7 mouse cellular contexts compared by ENCODE assay signal in genomic region chr10:122054535-122054934, GRCm38 (mm10). TPM values are rescaled to one million over a fixed set of nuclear protein-coding genes. Genes with fewer than 3 reads are reported as not detected.
DNase-seq lines count a peak whose midpoint lies in the region; ATAC-seq and TF ChIP-seq lines count a peak whose summit lies in the region.

No protein-coding gene starts in this region.

- 9% methylated on average over 8 of the region's 8 CpGs for WGBS in heart, embryonic 11.5 days (ENCODE audit: insufficient replicate concordance)
- 11% methylated on average over 8 of the region's 8 CpGs for WGBS in kidney, postnatal 0 days

- H3K27me3 ChIP-seq in heart, embryonic 11.5 days (ENCODE audit: control insufficient read depth, insufficient read depth, low read length) = no peaks in the 10 kb centered on the region
- no peaks in the 10 kb centered on the region for H3K27me3 ChIP-seq in kidney, postnatal 0 days (ENCODE audit: insufficient read depth, low read length)

- no peak overlapping the region for H3K4me2 ChIP-seq in heart, embryonic 11.5 days
- H3K4me2 ChIP-seq in kidney, postnatal 0 days (ENCODE audit: low read length) = no peak overlapping the region

- peak; percentile 87 for TF ChIP-seq CTCF in kidney, postnatal 0 days (IDR thresholded peaks at IDR 0.05; ENCODE audit: low read depth)

- no peak overlapping the region for H3K27ac ChIP-seq in heart, embryonic 11.5 days (ENCODE audit: low read depth, low read length)
- H3K27ac ChIP-seq in kidney, postnatal 0 days = no peak overlapping the region

- ATAC-seq in heart, embryonic 11.5 days (replicated peaks; ENCODE audit: insufficient number of reproducible peaks, low FRiP score, low TSS enrichment) = peak; percentile 46; the same call in 1 of the 2 replicates
- ATAC-seq in kidney, postnatal 0 days (replicated peaks; ENCODE audit: low FRiP score, low read depth) = peak; percentile 59; the same call in 1 of the 2 replicates

- H3K4me1 ChIP-seq in heart, embryonic 11.5 days (ENCODE audit: control insufficient read depth, insufficient read depth, low read length) = no peaks in the 10 kb centered on the region
- no peaks in the 10 kb centered on the region for H3K4me1 ChIP-seq in kidney, postnatal 0 days (replicated peaks; ENCODE audit: insufficient read depth, low read length)

- no peaks in the 10 kb centered on the region for H3K9me3 ChIP-seq in heart, embryonic 11.5 days (replicated peaks; ENCODE audit: control insufficient read depth, low read length)
- H3K9me3 ChIP-seq in kidney, postnatal 0 days (replicated peaks; ENCODE audit: low read length) = no peaks in the 10 kb centered on the region

- DNase-seq in CD8-positive naive resting alpha-beta T cell, adult 2 months (ENCODE audit: low read depth in 2 of 2, low spot score in 2 of 2) = peak; percentile 63 to 66
- peak; percentile 22 for DNase-seq in Muller cell, postnatal 12 days (ENCODE audit: inconsistent ontology term)
- peak; percentile 77 for DNase-seq in embryo, embryonic 11 days
- peak; percentile 82 for DNase-seq in kidney, postnatal 0 days (ENCODE audit: low spot score)
- peak; percentile 64 for DNase-seq in lung, postnatal 14 days
- peak; percentile 13 to 63 for DNase-seq in spleen, adult 18-20 months

- no peak overlapping the region for H3K9ac ChIP-seq in heart, embryonic 11.5 days (ENCODE audit: low read depth, low read length)
- no peak overlapping the region for H3K9ac ChIP-seq in kidney, postnatal 0 days (ENCODE audit: low read depth, low read length)

- H3K4me3 ChIP-seq in heart, embryonic 11.5 days (ENCODE audit: low read depth, low read length) = no peak overlapping the region
- no peak overlapping the region for H3K4me3 ChIP-seq in kidney, postnatal 0 days (replicated peaks; ENCODE audit: low read depth, low read length)

- H3K36me3 ChIP-seq in heart, embryonic 11.5 days (ENCODE audit: control insufficient read depth, insufficient read depth, low read length) = no peaks in the 10 kb centered on the region
- no peaks in the 10 kb centered on the region for H3K36me3 ChIP-seq in kidney, postnatal 0 days (ENCODE audit: insufficient read depth, low read length)

RNA-seq across cellular contexts. Expression of gene Srgap1, which starts 7.4 kb away (rescaled TPM):
- polyA plus RNA-seq in heart, embryonic 11.5 days (2014; fragmentation: Nextera tagmentation; extraction: Ambion mirVana) = 3.3 and 8.2 TPM in 2 replicates
- 10.2 and 13.1 TPM in 2 replicates for polyA plus RNA-seq in kidney, postnatal 0 days (2015; fragmentation: Nextera tagmentation; extraction: Ambion mirVana)

RNA-seq across cellular contexts. Expression of gene Rxylt1, which starts 42.6 kb away (rescaled TPM):
- 38.9 and 42.7 TPM in 2 replicates for polyA plus RNA-seq in heart, embryonic 11.5 days (2014; fragmentation: Nextera tagmentation; extraction: Ambion mirVana)
- polyA plus RNA-seq in kidney, postnatal 0 days (2015; fragmentation: Nextera tagmentation; extraction: Ambion mirVana) = 72.1 and 75.5 TPM in 2 replicates

Comparison
In these comparisons a context has a peak if more than half of its experiments do, and no peak if none do; other contexts are left out.
1. DNase-seq: peak in every context shown above with its lines; median percentile 82 in kidney, postnatal 0 days; 77 in embryo, embryonic 11 days; 64 in CD8-positive naive resting alpha-beta T cell, adult 2 months; 64 in lung, postnatal 14 days; 38 in spleen, adult 18-20 months; 22 in Muller cell, postnatal 12 days.